Mouse (Mus musculus) A20 (cell line): ENCODE measurements around the gene Fhl3.
A peak's percentile ranks its signal among the peaks of the same experiment; 100 is the strongest.

Experiments
- DNase-seq: peaks from one replicate; pipeline ENCODE4 v3.0.0-alpha.2; 2011; ENCODE audit warnings: low read depth, low spot score

Fhl3 gene

DNA sequence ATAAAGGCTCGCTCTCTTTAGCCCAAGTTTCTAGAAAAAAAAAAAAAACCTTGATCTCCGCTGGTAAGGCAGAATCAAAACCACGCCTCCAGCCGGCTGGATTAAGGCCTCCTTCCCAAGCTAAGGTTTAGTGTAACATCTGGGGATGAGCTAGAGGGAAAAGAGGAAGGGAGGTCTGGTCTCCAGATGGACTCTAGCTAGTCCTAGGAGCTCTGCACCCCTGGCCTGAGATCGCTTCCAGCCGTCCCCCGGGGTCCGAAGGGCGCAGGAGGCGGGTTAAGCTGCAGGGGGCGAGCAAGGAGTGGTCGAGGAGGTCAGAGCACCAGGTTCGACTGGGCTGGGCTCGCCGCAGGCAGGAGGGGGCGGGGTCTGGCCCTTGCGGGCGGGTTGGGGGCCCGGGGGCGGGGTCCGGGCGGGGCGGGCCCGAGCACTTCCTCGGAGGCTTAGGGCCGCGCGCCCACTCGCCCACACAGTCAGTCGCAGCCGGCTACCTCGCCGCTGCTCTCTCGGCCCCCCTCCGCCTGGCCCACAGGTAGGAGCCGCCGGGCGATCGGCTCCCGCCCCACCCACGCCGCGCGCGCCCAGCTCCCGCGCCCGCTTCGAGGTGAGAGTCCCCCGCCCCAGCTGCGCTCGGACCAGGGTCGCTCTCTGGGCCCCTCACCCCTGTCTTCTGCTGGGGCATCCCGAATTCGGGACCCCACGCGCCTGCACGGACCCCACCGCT is at the start of gene Fhl3:
Gene Fhl3, plus strand, starts transcription at position 454 of the 724 bp plus-strand sequence.
- DNase-seq, result peak; percentile 85

DNA sequence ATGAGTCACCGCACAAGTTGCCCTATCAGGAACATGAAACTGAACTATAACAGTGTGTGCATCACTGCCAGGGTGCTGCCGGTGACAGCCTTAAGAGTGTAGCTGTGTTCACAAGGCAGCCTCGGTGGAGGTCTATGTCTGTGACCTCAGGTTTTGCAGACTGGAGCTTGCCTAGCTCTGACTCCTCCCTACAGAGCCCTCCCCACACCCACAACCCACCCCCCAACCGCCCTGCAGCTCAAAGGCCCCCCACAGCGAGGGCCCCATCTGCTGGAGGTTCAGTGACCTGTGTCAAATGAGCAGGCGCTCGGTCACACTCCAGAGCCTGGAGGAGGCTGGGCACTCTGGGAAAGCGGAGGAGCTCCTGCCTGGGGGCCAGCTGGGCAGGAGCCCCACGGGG is 47.6 kb upstream of the Fhl3 start:
- peak; percentile 64 for DNase-seq

- DNase-seq, result no peak
Observed at GRCm38 (mm10) chr4:124656518-124656853, 44.0 kb upstream of the Fhl3 start, which contains the start of gene Pou3f1. Gene Pou3f1 (plus strand): TSS chr4:124656807.

DNA sequence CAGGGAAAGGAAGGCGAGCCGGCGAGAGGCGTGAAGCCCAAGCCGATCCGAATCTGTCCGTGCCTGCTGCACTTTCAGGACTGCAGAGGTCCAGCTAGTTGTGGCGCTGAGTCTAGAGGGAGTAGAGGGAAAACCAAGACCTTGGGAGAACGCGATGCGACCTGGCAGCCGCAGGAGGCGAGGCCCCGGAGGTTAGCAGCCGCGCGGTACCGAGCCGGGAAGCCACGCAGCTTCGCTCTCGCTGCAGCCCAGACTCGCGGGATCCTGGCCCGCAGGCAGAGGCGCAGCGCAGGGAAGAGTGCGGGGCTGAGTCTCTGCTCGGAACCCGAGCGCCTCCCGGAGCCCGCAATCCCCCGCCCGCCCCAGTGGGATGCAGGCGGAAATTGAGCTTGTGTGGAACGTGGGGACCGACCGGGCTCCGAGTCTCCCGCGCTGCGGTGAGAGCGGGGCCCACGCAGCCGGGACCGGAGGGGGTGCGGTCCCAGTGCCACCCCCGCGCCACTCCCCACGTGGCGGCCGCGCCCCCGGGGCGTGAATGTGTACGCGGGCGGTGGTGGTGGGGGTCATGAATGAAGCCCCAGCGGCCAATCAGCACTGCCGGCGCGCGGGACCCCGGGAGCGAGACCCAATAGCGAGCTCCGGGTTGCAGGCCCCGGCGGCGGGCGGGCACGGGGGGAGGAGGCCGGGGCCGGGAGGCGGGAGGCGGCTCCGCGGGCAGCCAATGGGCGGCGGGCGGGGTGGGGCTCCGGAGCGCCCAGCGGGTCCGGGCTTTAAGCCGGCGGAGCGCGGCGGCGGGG is 43.4 kb upstream of the Fhl3 start:
- DNase-seq, result no peak

DNA sequence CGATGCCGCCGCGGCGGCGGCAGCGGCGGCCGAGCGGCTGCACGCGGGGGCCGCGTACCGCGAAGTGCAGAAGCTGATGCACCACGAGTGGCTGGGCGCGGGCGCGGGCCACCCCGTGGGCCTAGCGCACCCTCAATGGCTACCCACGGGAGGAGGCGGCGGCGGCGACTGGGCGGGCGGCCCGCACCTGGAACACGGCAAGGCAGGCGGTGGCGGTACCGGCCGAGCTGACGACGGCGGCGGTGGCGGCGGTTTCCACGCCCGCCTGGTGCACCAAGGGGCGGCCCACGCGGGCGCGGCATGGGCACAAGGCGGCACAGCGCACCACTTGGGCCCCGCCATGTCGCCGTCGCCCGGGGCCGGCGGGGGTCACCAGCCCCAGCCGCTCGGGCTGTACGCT is 42.7 kb upstream of the Fhl3 start:
- no peak for DNase-seq

DNA sequence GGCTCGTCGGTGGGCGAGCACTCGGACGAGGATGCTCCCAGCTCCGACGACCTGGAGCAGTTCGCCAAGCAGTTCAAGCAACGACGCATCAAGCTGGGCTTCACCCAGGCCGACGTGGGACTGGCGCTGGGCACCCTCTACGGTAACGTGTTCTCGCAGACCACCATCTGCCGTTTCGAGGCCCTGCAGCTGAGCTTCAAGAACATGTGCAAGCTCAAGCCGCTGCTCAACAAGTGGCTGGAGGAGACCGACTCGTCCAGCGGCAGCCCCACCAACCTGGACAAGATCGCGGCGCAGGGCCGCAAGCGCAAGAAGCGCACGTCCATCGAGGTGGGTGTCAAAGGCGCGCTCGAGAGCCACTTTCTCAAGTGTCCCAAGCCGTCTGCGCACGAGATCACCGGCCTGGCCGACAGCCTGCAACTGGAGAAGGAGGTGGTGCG is 42.1 kb upstream of the Fhl3 start:
- no peak for DNase-seq

- no peak for DNase-seq
Observed at GRCm38 (mm10) chr4:124659251-124660217, 41.0 kb upstream of the Fhl3 start.

DNA sequence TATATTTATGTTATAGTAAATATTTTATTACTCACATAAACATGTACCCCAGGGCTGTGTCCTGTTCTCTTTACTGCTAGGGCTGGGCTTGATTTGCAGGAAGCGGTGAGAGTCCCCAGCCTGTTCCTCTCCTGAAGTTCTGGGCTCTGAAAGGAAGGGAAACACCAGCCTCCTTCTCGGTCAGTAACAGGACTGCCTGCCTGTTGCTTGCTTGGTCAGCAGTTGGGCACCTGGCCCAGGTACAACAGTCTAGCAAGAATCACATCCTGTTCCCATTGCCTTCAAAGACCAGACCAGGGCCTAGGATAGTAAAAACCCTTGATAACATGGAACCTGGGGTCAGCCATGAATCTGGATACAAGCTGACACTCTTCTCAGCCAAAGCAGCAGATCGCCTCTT is 39.9 kb upstream of the Fhl3 start:
- DNase-seq, result no peak

DNA sequence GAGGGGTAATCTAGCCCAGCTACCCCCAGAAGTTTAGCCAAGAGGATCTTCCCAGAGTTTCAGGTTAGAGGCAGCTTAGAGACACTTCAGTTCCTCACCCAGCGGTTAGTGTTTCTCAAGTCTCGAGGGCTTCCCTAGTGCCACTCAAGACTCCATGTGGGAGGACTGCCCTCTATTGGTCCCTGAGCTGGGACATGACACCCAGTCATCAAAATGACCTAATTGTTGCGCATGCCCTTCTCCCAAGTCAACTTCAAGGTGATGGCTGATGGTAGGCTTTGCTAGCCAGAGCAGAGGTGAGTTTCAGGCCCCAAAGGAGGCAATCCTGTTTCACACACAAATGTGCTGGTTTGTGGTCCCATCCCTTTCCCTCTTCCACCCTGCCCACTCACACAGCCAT is 37.5 kb upstream of the Fhl3 start:
- no peak for DNase-seq

DNA sequence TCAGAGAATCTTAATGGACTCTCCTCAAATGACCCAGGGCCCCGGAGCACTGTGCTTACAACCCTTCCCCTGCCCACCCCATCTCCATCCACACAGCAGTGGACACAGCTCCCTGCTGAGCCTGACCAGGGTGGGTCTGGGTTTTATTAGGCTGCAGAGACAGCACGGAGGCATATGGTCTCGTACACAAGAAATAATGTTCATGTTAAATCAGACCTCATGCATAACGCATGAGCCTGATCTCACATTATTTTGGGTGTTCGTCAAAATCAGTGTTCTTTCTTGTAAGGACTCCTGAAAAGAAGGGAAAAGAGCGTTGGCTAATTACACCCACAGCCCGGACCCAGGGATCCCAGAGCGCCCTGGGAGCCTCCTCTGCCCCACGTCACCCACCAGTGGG is 36.3 kb upstream of the Fhl3 start:
- no peak for DNase-seq

DNA sequence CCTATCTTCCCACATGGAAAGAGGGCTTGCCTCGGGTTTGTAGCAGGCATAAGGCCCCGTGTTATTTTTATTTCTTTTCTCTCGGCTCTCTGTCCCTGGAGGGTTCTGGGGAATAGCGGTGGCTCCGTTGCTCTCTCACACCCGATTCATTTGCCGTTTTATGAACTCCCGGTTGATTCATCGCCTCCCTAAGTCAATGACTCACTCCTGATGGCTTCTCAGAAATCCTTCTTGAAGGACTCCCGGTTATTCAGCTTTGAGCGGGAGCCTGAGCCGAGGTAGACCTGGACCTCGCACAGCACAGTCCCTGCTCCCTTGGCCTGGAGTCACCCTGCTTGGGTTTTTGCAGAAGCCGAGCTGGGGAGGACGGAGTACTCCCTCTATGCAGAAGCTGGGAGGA is 35.9 kb upstream of the Fhl3 start:
- DNase-seq, result no peak

- no peak for DNase-seq
Observed at GRCm38 (mm10) chr4:124667476-124668033, 32.9 kb upstream of the Fhl3 start.

GRCm38 (mm10) chr4:124668078-124668477 is 32.4 kb upstream of the Fhl3 start:
- no peak for DNase-seq

DNA sequence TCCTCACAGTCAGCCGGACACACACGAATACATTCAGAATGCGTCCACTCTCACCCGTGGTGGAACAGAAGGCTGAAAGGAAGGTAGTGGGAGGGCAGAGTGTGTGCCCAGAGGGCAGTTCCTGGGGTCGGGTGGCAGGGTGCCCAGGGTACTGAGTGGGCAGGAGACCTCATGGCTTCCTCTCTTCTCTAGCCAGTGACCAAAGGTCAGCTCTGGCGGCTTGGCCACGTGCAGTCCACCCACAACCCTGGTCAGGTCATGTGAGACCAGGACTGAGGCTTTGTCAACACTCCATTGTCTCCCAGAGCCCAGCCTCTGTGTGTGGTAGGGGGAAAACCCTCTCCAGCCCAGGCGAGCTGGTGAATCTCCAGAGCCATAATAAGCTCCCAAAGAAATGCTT is 30.3 kb upstream of the Fhl3 start:
- DNase-seq, result no peak

GRCm38 (mm10) chr4:124671583-124671982 is 28.9 kb upstream of the Fhl3 start:
- peak; percentile 49 for DNase-seq

GRCm38 (mm10) chr4:124672347-124673320 is 27.9 kb upstream of the Fhl3 start:
- no peak for DNase-seq

GRCm38 (mm10) chr4:124674334-124675032 is 26.0 kb upstream of the Fhl3 start:
- no peak for DNase-seq

- peak; percentile 61 for DNase-seq
Observed at GRCm38 (mm10) chr4:124675037-124675436, 25.5 kb upstream of the Fhl3 start.

DNA sequence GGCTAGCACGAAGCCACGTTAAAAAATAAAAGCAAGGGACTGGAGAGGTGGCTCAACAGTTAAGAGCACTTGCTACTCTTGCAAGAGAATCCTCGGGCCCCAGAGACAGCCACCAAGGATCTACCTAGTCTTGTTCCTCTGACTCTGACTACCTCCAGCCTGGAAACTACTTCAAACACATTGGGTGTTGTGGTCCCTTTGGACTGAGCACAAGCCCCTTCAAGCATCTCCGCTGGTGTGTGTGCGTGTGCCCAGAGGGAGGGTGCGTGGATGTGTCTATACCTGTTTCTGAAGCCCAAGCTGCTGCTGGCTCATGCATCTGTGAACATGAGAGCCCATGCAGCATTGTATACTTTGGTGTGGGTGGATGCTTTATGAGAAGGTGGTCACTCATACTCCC is 24.5 kb upstream of the Fhl3 start:
- DNase-seq, result no peak

DNA sequence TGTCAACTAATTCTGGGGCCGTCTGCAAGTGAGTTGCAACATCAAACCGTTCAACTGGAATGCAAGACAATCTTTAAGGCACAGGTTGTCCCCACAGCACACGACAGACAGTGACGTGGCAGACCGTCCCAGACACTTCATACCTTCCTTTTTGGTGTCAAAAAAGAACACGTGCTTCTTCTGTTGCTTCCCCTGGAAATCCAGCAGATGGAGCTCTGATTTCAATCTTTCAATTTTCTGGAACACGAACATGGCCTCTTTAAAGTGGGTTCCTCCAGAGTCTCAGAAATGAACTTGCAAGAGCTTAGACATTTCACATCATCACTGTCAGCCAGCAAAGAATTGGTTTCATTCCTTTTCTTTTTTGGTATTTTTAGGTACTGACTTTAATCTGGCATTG is 18.2 kb upstream of the Fhl3 start:
- no peak for DNase-seq
